Mouse (Mus musculus): ENCODE measurements around the gene Btn2a2. TPM values are rescaled to one million over a fixed set of nuclear protein-coding genes. Genes with fewer than 3 reads are reported as not detected.

Btn2a2 gene
- polyA plus RNA-seq, 1 experiment from 2014 or later, result 0.28 TPM

- H3K4me3 ChIP-seq (replicated peaks; ENCODE audit: low read length), result no peak overlapping the region
- no peaks in the 10 kb centered on the region for H3K9me3 ChIP-seq (replicated peaks; ENCODE audit: control insufficient read depth, low read length)
- no peaks in the 10 kb centered on the region for H3K36me3 ChIP-seq (ENCODE audit: control insufficient read depth, insufficient read depth, low read length)
- peaks cover 3% of the 10 kb centered on the region; the same call in 1 of the 2 replicates for H3K4me1 ChIP-seq (ENCODE audit: control insufficient read depth, insufficient read depth, low read length)
- 45% methylated on average over 5 of the region's 5 CpGs for WGBS
- ATAC-seq (ENCODE audit: insufficient read depth, low FRiP score), result no peak
- H3K9ac ChIP-seq (ENCODE audit: low read length), result no peak overlapping the region
- no peaks in the 10 kb centered on the region for H3K27me3 ChIP-seq (ENCODE audit: control insufficient read depth, insufficient read depth, low read length)
- no peak overlapping the region for H3K27ac ChIP-seq (ENCODE audit: low read length)
- H3K4me2 ChIP-seq (ENCODE audit: low read depth, low read length), result no peak overlapping the region
These were observed 3.4 kb downstream of the Btn2a2 start for GRCm38 (mm10) chr13:23485271-23485670.

GRCm38 (mm10) chr13:23483153-23483552, 5.5 kb downstream of the Btn2a2 start:
- Histone ChIP-seq H3K27ac (ENCODE audit: low read length) (no peak overlapping the region), H3K4me3 (replicated peaks; ENCODE audit: low read length) (no peak overlapping the region), H3K27me3 (ENCODE audit: control insufficient read depth, insufficient read depth, low read length) (no peaks in the 10 kb centered on the region), H3K36me3 (ENCODE audit: control insufficient read depth, insufficient read depth, low read length) (no peaks in the 10 kb centered on the region), H3K4me1 (ENCODE audit: control insufficient read depth, insufficient read depth, low read length) (0 out of 2 replicates have a peak, but pooled peaks cover under 1% of the 10 kb centered on the region), H3K4me2 (ENCODE audit: low read depth, low read length) (no peak overlapping the region), H3K9ac (ENCODE audit: low read length) (no peak overlapping the region), H3K9me3 (replicated peaks; ENCODE audit: control insufficient read depth, low read length) (no peaks in the 10 kb centered on the region)
- 73% methylated on average over 2 of the region's 2 CpGs for WGBS
- ATAC-seq (ENCODE audit: insufficient read depth, low FRiP score), result no peak

- no peak overlapping the region for H3K4me3 ChIP-seq (replicated peaks; ENCODE audit: low read length)
- no peak for ATAC-seq (ENCODE audit: insufficient read depth, low FRiP score)
These were observed 13.0 kb downstream of the Btn2a2 start for GRCm38 (mm10) chr13:23475658-23476057.

GRCm38 (mm10) chr13:23466911-23467310, 21.7 kb downstream of the Btn2a2 start:
- ATAC-seq (ENCODE audit: insufficient read depth, low FRiP score), result peak; percentile 54; the same call in 1 of the 2 replicates
- peaks cover 12% of the 10 kb centered on the region; the same call in 1 of the 2 replicates for H3K4me1 ChIP-seq (ENCODE audit: control insufficient read depth, insufficient read depth, low read length)
- no peak overlapping the region for H3K9ac ChIP-seq (ENCODE audit: low read length)
- H3K27me3 ChIP-seq (ENCODE audit: control insufficient read depth, insufficient read depth, low read length), result no peaks in the 10 kb centered on the region
- WGBS, result 5% methylated on average over 9 of the region's 9 CpGs
- H3K4me2 ChIP-seq (ENCODE audit: low read depth, low read length), result no peak overlapping the region
- no peak overlapping the region for H3K27ac ChIP-seq (ENCODE audit: low read length)
- no peaks in the 10 kb centered on the region for H3K9me3 ChIP-seq (replicated peaks; ENCODE audit: control insufficient read depth, low read length)
- H3K36me3 ChIP-seq (ENCODE audit: control insufficient read depth, insufficient read depth, low read length), result no peaks in the 10 kb centered on the region
- no peak overlapping the region for H3K4me3 ChIP-seq (replicated peaks; ENCODE audit: low read length)

More at GRCm38 (mm10) chr13:23475658-23476057, 13.0 kb downstream of the Btn2a2 start:
- no peaks in the 10 kb centered on the region for H3K4me1 ChIP-seq (ENCODE audit: control insufficient read depth, insufficient read depth, low read length)
- WGBS, result 32% methylated on average over 2 of the region's 2 CpGs
- no peaks in the 10 kb centered on the region for H3K27me3 ChIP-seq (ENCODE audit: control insufficient read depth, insufficient read depth, low read length)
- H3K27ac ChIP-seq (ENCODE audit: low read length), result no peak overlapping the region
- no peaks in the 10 kb centered on the region for H3K9me3 ChIP-seq (replicated peaks; ENCODE audit: control insufficient read depth, low read length)
- no peak overlapping the region for H3K4me2 ChIP-seq (ENCODE audit: low read depth, low read length)
- H3K36me3 ChIP-seq (ENCODE audit: control insufficient read depth, insufficient read depth, low read length), result no peaks in the 10 kb centered on the region
- no peak overlapping the region for H3K9ac ChIP-seq (ENCODE audit: low read length)

GRCm38 (mm10) chr13:23466306-23466705, 22.4 kb downstream of the Btn2a2 start:
- no peak for ATAC-seq (ENCODE audit: insufficient read depth, low FRiP score)
- peaks cover 12% of the 10 kb centered on the region; the same call in 1 of the 2 replicates for H3K4me1 ChIP-seq (ENCODE audit: control insufficient read depth, insufficient read depth, low read length)

GRCm38 (mm10) chr13:23465600-23466109, 23.0 kb downstream of the Btn2a2 start, which contains the start of gene Btn1a1:
Btn1a1 (minus strand) TSS chr13:23465901.
- peak within 1 kb of the TSS; percentile 59 for H3K4me3 ChIP-seq (replicated peaks; ENCODE audit: low read length)
- H3K4me1 ChIP-seq (ENCODE audit: control insufficient read depth, insufficient read depth, low read length), result peaks cover 12% of the 10 kb centered on the region; the same call in 1 of the 2 replicates
- H3K27me3 ChIP-seq (ENCODE audit: control insufficient read depth, insufficient read depth, low read length), result no peaks in the 10 kb centered on the region
- 6% methylated on average over 7 of the region's 7 CpGs for WGBS
- no peaks in the 10 kb centered on the region for H3K36me3 ChIP-seq (ENCODE audit: control insufficient read depth, insufficient read depth, low read length)
- no peak within 1 kb of the TSS for H3K27ac ChIP-seq (ENCODE audit: low read length)
- H3K4me2 ChIP-seq (ENCODE audit: low read depth, low read length), result peak within 1 kb of the TSS; percentile 90
- no peak for ATAC-seq (ENCODE audit: insufficient read depth, low FRiP score)
- peak within 1 kb of the TSS; percentile 67 for H3K9ac ChIP-seq (ENCODE audit: low read length)
- no peaks in the 10 kb centered on the region for H3K9me3 ChIP-seq (replicated peaks; ENCODE audit: control insufficient read depth, low read length)

More at GRCm38 (mm10) chr13:23466306-23466705, 22.4 kb downstream of the Btn2a2 start:
- no peak overlapping the region for H3K27ac ChIP-seq (ENCODE audit: low read length)
- no peak overlapping the region for H3K4me3 ChIP-seq (replicated peaks; ENCODE audit: low read length)
- no peaks in the 10 kb centered on the region for H3K36me3 ChIP-seq (ENCODE audit: control insufficient read depth, insufficient read depth, low read length)
- no peak overlapping the region for H3K9ac ChIP-seq (ENCODE audit: low read length)
- H3K4me2 ChIP-seq (ENCODE audit: low read depth, low read length), result peak overlapping the region; percentile 90
- WGBS, result 80% methylated on average over 1 of the region's 1 CpGs
- H3K9me3 ChIP-seq (replicated peaks; ENCODE audit: control insufficient read depth, low read length), result no peaks in the 10 kb centered on the region
- no peaks in the 10 kb centered on the region for H3K27me3 ChIP-seq (ENCODE audit: control insufficient read depth, insufficient read depth, low read length)

- H3K4me3 ChIP-seq (replicated peaks; ENCODE audit: low read length), result peak overlapping the region; percentile 59
- ATAC-seq (ENCODE audit: insufficient read depth, low FRiP score), result no peak
- H3K4me1 ChIP-seq (ENCODE audit: control insufficient read depth, insufficient read depth, low read length), result peaks cover 12% of the 10 kb centered on the region; the same call in 1 of the 2 replicates
- H3K27ac ChIP-seq (ENCODE audit: low read length), result no peak overlapping the region
- H3K36me3 ChIP-seq (ENCODE audit: control insufficient read depth, insufficient read depth, low read length), result no peaks in the 10 kb centered on the region
- H3K27me3 ChIP-seq (ENCODE audit: control insufficient read depth, insufficient read depth, low read length), result no peaks in the 10 kb centered on the region
- peak overlapping the region; percentile 67 for H3K9ac ChIP-seq (ENCODE audit: low read length)
- H3K9me3 ChIP-seq (replicated peaks; ENCODE audit: control insufficient read depth, low read length), result no peaks in the 10 kb centered on the region
- WGBS, result 10% methylated on average over 11 of the region's 11 CpGs
- H3K4me2 ChIP-seq (ENCODE audit: low read depth, low read length), result peak overlapping the region; percentile 90
These were observed 23.8 kb downstream of the Btn2a2 start for GRCm38 (mm10) chr13:23464841-23465366.

GRCm38 (mm10) chr13:23464224-23464637, 24.4 kb downstream of the Btn2a2 start:
- no peaks in the 10 kb centered on the region for H3K36me3 ChIP-seq (ENCODE audit: control insufficient read depth, insufficient read depth, low read length)
- whole genome bisulfite sequencing, result under 1% methylated on average over 29 of the region's 29 CpGs
- H3K27ac ChIP-seq (ENCODE audit: low read length), result no peak overlapping the region
- peak overlapping the region; percentile 59 for H3K4me3 ChIP-seq (replicated peaks; ENCODE audit: low read length)
- H3K4me2 ChIP-seq (ENCODE audit: low read depth, low read length), result peak overlapping the region; percentile 90
- H3K9me3 ChIP-seq (replicated peaks; ENCODE audit: control insufficient read depth, low read length), result no peaks in the 10 kb centered on the region
- H3K27me3 ChIP-seq (ENCODE audit: control insufficient read depth, insufficient read depth, low read length), result no peaks in the 10 kb centered on the region
- peak overlapping the region; percentile 67 for H3K9ac ChIP-seq (ENCODE audit: low read length)
- no peak for ATAC-seq (ENCODE audit: insufficient read depth, low FRiP score)
- peaks cover 12% of the 10 kb centered on the region; the same call in 1 of the 2 replicates for H3K4me1 ChIP-seq (ENCODE audit: control insufficient read depth, insufficient read depth, low read length)

- H3K27me3 ChIP-seq (ENCODE audit: control insufficient read depth, insufficient read depth, low read length), result no peaks in the 10 kb centered on the region
- H3K9ac ChIP-seq (ENCODE audit: low read length), result peak overlapping the region; percentile 67
- no peaks in the 10 kb centered on the region for H3K36me3 ChIP-seq (ENCODE audit: control insufficient read depth, insufficient read depth, low read length)
- peaks cover 12% of the 10 kb centered on the region; the same call in 1 of the 2 replicates for H3K4me1 ChIP-seq (ENCODE audit: control insufficient read depth, insufficient read depth, low read length)
- H3K4me3 ChIP-seq (replicated peaks; ENCODE audit: low read length), result peak overlapping the region; percentile 59
- 1% methylated on average over 21 of the region's 21 CpGs for WGBS
- H3K4me2 ChIP-seq (ENCODE audit: low read depth, low read length), result peak overlapping the region; percentile 90
- peak; percentile 63; the same call in 1 of the 2 replicates for ATAC-seq (ENCODE audit: insufficient read depth, low FRiP score)
- H3K27ac ChIP-seq (ENCODE audit: low read length), result no peak overlapping the region
- H3K9me3 ChIP-seq (replicated peaks; ENCODE audit: control insufficient read depth, low read length), result no peaks in the 10 kb centered on the region
These were observed 25.1 kb downstream of the Btn2a2 start for GRCm38 (mm10) chr13:23463381-23464223.
